Mouse (Mus musculus): ENCODE results near the gene Slc1a3.

GRCm38 (mm10) chr15:8639856-8640255, 70.7 kb downstream of the Slc1a3 start:
- TF ChIP-seq CTCF (IDR thresholded peaks at IDR 0.05; ENCODE audit: borderline replicate concordance, insufficient read depth, low read length) (no peak), POLR2A (IDR thresholded peaks at IDR 0.05; ENCODE audit: low read depth, low read length) (no peak)
